Mouse (Mus musculus): ENCODE measurements around the gene Pln. TPM values are rescaled to one million over a fixed set of nuclear protein-coding genes. Genes with fewer than 3 reads are reported as not detected.

Gene Pln
- total and polyA plus RNA-seq, 2 experiments from 2014 or later, result 0.40 to 0.67 TPM

DNA sequence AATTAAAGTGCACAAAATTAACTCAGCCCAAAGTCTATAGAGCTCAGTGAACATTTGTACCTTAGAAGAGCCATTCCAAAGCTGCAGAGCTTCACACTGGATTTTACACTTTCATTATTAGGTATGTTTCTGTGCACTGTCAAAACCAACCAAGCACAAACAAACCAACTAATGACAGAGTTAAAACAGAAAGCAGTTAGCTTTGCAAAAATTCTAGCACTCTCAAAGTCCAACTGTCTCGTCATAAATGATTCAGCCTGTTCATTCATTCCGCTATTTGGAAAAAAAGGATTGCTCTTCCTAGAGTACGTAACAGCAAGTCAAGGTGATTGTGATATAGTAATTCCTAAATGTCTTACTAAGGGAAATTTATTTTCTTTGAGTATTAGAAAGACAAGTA is 21.5 kb downstream of the Pln start:
- ATAC-seq (no peak), DNase-seq (no peak)
- TF ChIP-seq CTCF (IDR thresholded peaks at IDR 0.05; ENCODE audit: low read depth), result no peak
- Histone ChIP-seq H3K36me3 (ENCODE audit: insufficient read depth) (peaks cover 4% of the 10 kb centered on the region), H3K27me3 (ENCODE audit: insufficient read depth, low read length) (no peaks in the 10 kb centered on the region), H3K4me2 (ENCODE audit: low read depth) (no peak overlapping the region), H3K27ac (ENCODE audit: low read depth, low read length) (no peak overlapping the region), H3K9me3 (ENCODE audit: low read length) (no peaks in the 10 kb centered on the region), H3K4me1 (ENCODE audit: insufficient read depth) (no peaks in the 10 kb centered on the region), H3K4me3 (ENCODE audit: low read depth, low read length) (no peak overlapping the region), H3K9ac (no peak overlapping the region)
- 84% methylated on average over 3 of the region's 3 CpGs for WGBS

DNA sequence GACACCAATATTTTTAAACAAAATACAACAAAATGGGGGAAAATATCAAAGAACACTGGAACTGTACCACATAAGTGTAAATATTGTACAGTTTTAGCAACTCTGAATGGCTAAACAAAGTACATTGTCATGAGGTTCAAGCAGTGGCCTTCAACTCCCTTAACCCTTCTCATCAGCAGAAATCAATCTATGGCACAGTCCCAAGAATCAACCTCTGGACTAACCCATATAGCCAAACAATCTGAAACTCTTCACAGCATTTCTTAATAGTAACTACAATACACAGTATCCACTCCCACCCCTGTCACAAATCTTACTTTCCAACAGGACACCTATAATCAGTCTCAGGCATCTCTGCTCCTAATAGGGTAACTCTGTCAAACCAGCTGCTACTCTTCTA is 26.8 kb downstream of the Pln start:
- Histone ChIP-seq H3K27me3 (ENCODE audit: insufficient read depth, low read length) (no peaks in the 10 kb centered on the region), H3K4me1 (ENCODE audit: insufficient read depth) (no peaks in the 10 kb centered on the region), H3K27ac (ENCODE audit: low read depth, low read length) (no peak overlapping the region), H3K9me3 (ENCODE audit: low read length) (no peaks in the 10 kb centered on the region), H3K4me3 (ENCODE audit: low read depth, low read length) (no peak overlapping the region), H3K9ac (no peak overlapping the region), H3K4me2 (ENCODE audit: low read depth) (no peak overlapping the region), H3K36me3 (ENCODE audit: insufficient read depth) (no peaks in the 10 kb centered on the region)
- ATAC-seq (no peak), DNase-seq (no peak)
- no peak for TF ChIP-seq CTCF (IDR thresholded peaks at IDR 0.05; ENCODE audit: low read depth)

DNA sequence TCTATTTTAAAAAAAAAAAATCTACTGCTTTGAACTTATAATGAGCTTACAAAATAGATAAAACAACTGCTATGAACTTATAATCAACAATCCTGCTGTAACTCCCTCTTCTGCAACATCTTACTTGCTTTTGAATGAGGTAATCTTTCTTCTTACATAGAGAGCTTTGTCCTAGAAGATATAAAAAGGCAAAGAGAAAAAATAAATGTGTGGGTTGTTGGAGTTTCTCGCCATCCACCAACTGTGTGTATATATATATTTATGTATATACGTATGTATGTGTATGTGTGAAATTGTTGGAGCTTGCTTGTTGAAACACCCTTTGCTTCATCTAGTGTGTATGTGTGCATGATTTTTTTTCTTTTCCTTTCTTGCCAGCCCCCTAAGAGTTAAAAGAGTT is 29.8 kb downstream of the Pln start:
- H3K27me3 ChIP-seq (ENCODE audit: insufficient read depth, low read length), result no peaks in the 10 kb centered on the region
- H3K36me3 ChIP-seq (ENCODE audit: insufficient read depth), result no peaks in the 10 kb centered on the region
- no peaks in the 10 kb centered on the region for H3K4me1 ChIP-seq (ENCODE audit: insufficient read depth)
- peaks cover 5% of the 10 kb centered on the region; the same call in 1 of the 2 replicates for H3K9me3 ChIP-seq (ENCODE audit: low read length)
- no peak overlapping the region for H3K4me2 ChIP-seq (ENCODE audit: low read depth)
- no peak for TF ChIP-seq CTCF (IDR thresholded peaks at IDR 0.05; ENCODE audit: low read depth)
- H3K4me3 ChIP-seq (ENCODE audit: low read depth, low read length), result no peak overlapping the region
- DNase-seq (no peak), ATAC-seq (no peak)
- 84% methylated on average over 2 of the region's 2 CpGs for WGBS
- no peak overlapping the region for H3K27ac ChIP-seq (ENCODE audit: low read depth, low read length)
- H3K9ac ChIP-seq, result no peak overlapping the region

- no peak for ATAC-seq
- Histone ChIP-seq H3K4me2 (ENCODE audit: low read depth) (no peak overlapping the region), H3K4me1 (ENCODE audit: insufficient read depth) (no peaks in the 10 kb centered on the region), H3K9ac (no peak overlapping the region), H3K9me3 (ENCODE audit: low read length) (peaks cover 5% of the 10 kb centered on the region; the same call in 1 of the 2 replicates), H3K4me3 (ENCODE audit: low read depth, low read length) (no peak overlapping the region), H3K27ac (ENCODE audit: low read depth, low read length) (no peak overlapping the region), H3K36me3 (ENCODE audit: insufficient read depth) (no peaks in the 10 kb centered on the region), H3K27me3 (ENCODE audit: insufficient read depth, low read length) (no peaks in the 10 kb centered on the region)
- 92% methylated on average over 6 of the region's 6 CpGs for WGBS
- DNase-seq, result no peak
- no peak for TF ChIP-seq CTCF (IDR thresholded peaks at IDR 0.05; ENCODE audit: low read depth)
Observed at GRCm38 (mm10) chr10:53373885-53374578, 36.6 kb downstream of the Pln start.

DNA sequence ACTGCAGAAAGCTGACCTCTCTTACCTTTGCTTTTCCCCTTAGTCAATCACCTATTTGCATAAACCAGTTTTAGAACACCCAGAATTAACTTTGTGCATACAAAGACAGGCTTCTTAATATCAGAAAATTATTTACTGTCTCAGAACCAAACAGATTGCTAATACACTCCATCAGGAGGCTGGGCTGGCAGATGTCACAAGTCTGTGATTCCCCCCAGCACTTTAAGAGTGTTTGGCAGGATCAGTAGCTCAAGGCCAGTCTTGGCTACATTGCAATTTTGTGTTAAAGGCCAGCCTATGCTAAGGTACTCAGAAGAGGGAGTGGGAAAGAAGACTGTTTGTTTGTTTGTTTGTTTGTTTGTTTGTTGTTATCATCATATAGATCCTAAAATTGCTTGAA is 39.6 kb downstream of the Pln start:
- Histone ChIP-seq H3K9ac (no peak overlapping the region), H3K27me3 (ENCODE audit: insufficient read depth, low read length) (no peaks in the 10 kb centered on the region), H3K4me2 (ENCODE audit: low read depth) (peak overlapping the region; percentile 38), H3K9me3 (ENCODE audit: low read length) (no peaks in the 10 kb centered on the region), H3K27ac (ENCODE audit: low read depth, low read length) (no peak overlapping the region), H3K4me1 (ENCODE audit: insufficient read depth) (no peaks in the 10 kb centered on the region), H3K36me3 (ENCODE audit: insufficient read depth) (no peaks in the 10 kb centered on the region), H3K4me3 (ENCODE audit: low read depth, low read length) (peak overlapping the region; percentile 5; the same call in 1 of the 2 replicates)
- no peak for DNase-seq
- ATAC-seq, result no peak
- TF ChIP-seq CTCF (IDR thresholded peaks at IDR 0.05; ENCODE audit: low read depth), result no peak

GRCm38 (mm10) chr10:53378296-53378695 is 40.8 kb downstream of the Pln start:
- Histone ChIP-seq H3K9me3 (ENCODE audit: low read length) (no peaks in the 10 kb centered on the region), H3K36me3 (ENCODE audit: insufficient read depth) (no peaks in the 10 kb centered on the region), H3K4me3 (ENCODE audit: low read depth, low read length) (peak overlapping the region; percentile 96), H3K27ac (ENCODE audit: low read depth, low read length) (no peak overlapping the region), H3K9ac (peak overlapping the region; percentile 99; the same call in 1 of the 2 replicates), H3K27me3 (ENCODE audit: insufficient read depth, low read length) (no peaks in the 10 kb centered on the region), H3K4me2 (ENCODE audit: low read depth) (peak overlapping the region; percentile 64), H3K4me1 (ENCODE audit: insufficient read depth) (no peaks in the 10 kb centered on the region)
- no peak for TF ChIP-seq CTCF (IDR thresholded peaks at IDR 0.05; ENCODE audit: low read depth)
- ATAC-seq (no peak), DNase-seq (no peak)
- 81% methylated on average over 6 of the region's 6 CpGs for WGBS

- Histone ChIP-seq H3K27ac (ENCODE audit: low read depth, low read length) (peak overlapping the region; percentile 99), H3K9me3 (ENCODE audit: low read length) (no peaks in the 10 kb centered on the region), H3K4me2 (ENCODE audit: low read depth) (peak overlapping the region; percentile 64), H3K9ac (peak overlapping the region; percentile 99), H3K4me3 (ENCODE audit: low read depth, low read length) (peak overlapping the region; percentile 96), H3K36me3 (ENCODE audit: insufficient read depth) (no peaks in the 10 kb centered on the region), H3K4me1 (ENCODE audit: insufficient read depth) (no peaks in the 10 kb centered on the region), H3K27me3 (ENCODE audit: insufficient read depth, low read length) (no peaks in the 10 kb centered on the region)
- no peak for DNase-seq
- no peak for TF ChIP-seq CTCF (IDR thresholded peaks at IDR 0.05; ENCODE audit: low read depth)
- ATAC-seq, result peak; percentile 77
- whole genome bisulfite sequencing, result under 1% methylated on average over 59 of the region's 59 CpGs
Observed at GRCm38 (mm10) chr10:53378981-53379708, 41.7 kb downstream of the Pln start.

Measured in forebrain, postnatal 0 days (tissue).